Mouse (Mus musculus): ENCODE results near the gene Rps15. TPM values are rescaled to one million over a fixed set of nuclear protein-coding genes. Genes with fewer than 3 reads are reported as not detected.

Gene Rps15
- polyA plus RNA-seq, 1 experiment from 2014 or later, result 798 TPM

Other genes starting within 250 kb of the Rps15 start
- gene Gpx4, start 245.3 kb upstream of the Rps15 start, polyA plus RNA-seq (2014; fragmentation: Nextera tagmentation; extraction: Ambion mirVana), result 543 and 552 TPM in 2 replicates
- gene Sbno2, start 186.9 kb upstream of the Rps15 start, polyA plus RNA-seq (2014; fragmentation: Nextera tagmentation; extraction: Ambion mirVana), result 8.0 and 9.5 TPM in 2 replicates
- gene Stk11, start 176.7 kb upstream of the Rps15 start, polyA plus RNA-seq (2014; fragmentation: Nextera tagmentation; extraction: Ambion mirVana), result 21.3 and 26.8 TPM in 2 replicates
- 364 and 371 TPM in 2 replicates for gene Atp5d, start 153.8 kb upstream of the Rps15 start, polyA plus RNA-seq (2014; fragmentation: Nextera tagmentation; extraction: Ambion mirVana)
- gene Cbarp, start 151.6 kb upstream of the Rps15 start, polyA plus RNA-seq (2014; fragmentation: Nextera tagmentation; extraction: Ambion mirVana), result 15.1 and 16.7 TPM in 2 replicates
- gene Midn, start 144.2 kb upstream of the Rps15 start, polyA plus RNA-seq (2014; fragmentation: Nextera tagmentation; extraction: Ambion mirVana), result 66.7 and 67.1 TPM in 2 replicates
- 83.4 and 90.4 TPM in 2 replicates for gene Cirbp, start 126.5 kb upstream of the Rps15 start, polyA plus RNA-seq (2014; fragmentation: Nextera tagmentation; extraction: Ambion mirVana)
- 7.6 and 9.4 TPM in 2 replicates for gene 1600002K03Rik, start 119.5 kb upstream of the Rps15 start, polyA plus RNA-seq (2014; fragmentation: Nextera tagmentation; extraction: Ambion mirVana)
- 24.8 and 34.2 TPM in 2 replicates for gene Efna2, start 113.0 kb upstream of the Rps15 start, polyA plus RNA-seq (2014; fragmentation: Nextera tagmentation; extraction: Ambion mirVana)
- gene Mum1, start 66.0 kb upstream of the Rps15 start, polyA plus RNA-seq (2014; fragmentation: Nextera tagmentation; extraction: Ambion mirVana), result 49.4 and 57.3 TPM in 2 replicates
- gene Ndufs7, start 43.3 kb upstream of the Rps15 start, polyA plus RNA-seq (2014; fragmentation: Nextera tagmentation; extraction: Ambion mirVana), result 242 and 245 TPM in 2 replicates
- gene Gamt, start 31.4 kb upstream of the Rps15 start, polyA plus RNA-seq (2014; fragmentation: Nextera tagmentation; extraction: Ambion mirVana), result 30.3 and 30.4 TPM in 2 replicates
- 46.8 and 47.3 TPM in 2 replicates for gene Dazap1, start 31.0 kb upstream of the Rps15 start, polyA plus RNA-seq (2014; fragmentation: Nextera tagmentation; extraction: Ambion mirVana)
- 74.4 and 101 TPM in 2 replicates for gene Apc2, start 3.5 kb downstream of the Rps15 start, polyA plus RNA-seq (2014; fragmentation: Nextera tagmentation; extraction: Ambion mirVana)
- 32.9 and 34.9 TPM in 2 replicates for gene 2310011J03Rik, start 28.1 kb downstream of the Rps15 start, polyA plus RNA-seq (2014; fragmentation: Nextera tagmentation; extraction: Ambion mirVana)
- gene Pcsk4, start 37.0 kb downstream of the Rps15 start, polyA plus RNA-seq (2014; fragmentation: Nextera tagmentation; extraction: Ambion mirVana), result 1.1 and 1.8 TPM in 2 replicates
- gene Reep6, start 37.5 kb downstream of the Rps15 start, polyA plus RNA-seq (2014; fragmentation: Nextera tagmentation; extraction: Ambion mirVana), result 3.7 and 3.8 TPM in 2 replicates
- 0.54 and 0.70 TPM in 2 replicates for gene Adamtsl5, start 56.0 kb downstream of the Rps15 start, polyA plus RNA-seq (2014; fragmentation: Nextera tagmentation; extraction: Ambion mirVana)
- gene Plk5, start 64.0 kb downstream of the Rps15 start, polyA plus RNA-seq (2014; fragmentation: Nextera tagmentation; extraction: Ambion mirVana), result 0.11 and 0.14 TPM in 2 replicates
- gene Mex3d, start 95.2 kb downstream of the Rps15 start, polyA plus RNA-seq (2014; fragmentation: Nextera tagmentation; extraction: Ambion mirVana), result 13.4 and 14.7 TPM in 2 replicates
- 227 and 240 TPM in 2 replicates for gene Mbd3, start 107.1 kb downstream of the Rps15 start, polyA plus RNA-seq (2014; fragmentation: Nextera tagmentation; extraction: Ambion mirVana)
- 466 and 480 TPM in 2 replicates for gene Uqcr11, start 114.4 kb downstream of the Rps15 start, polyA plus RNA-seq (2014; fragmentation: Nextera tagmentation; extraction: Ambion mirVana)
- 110 and 130 TPM in 2 replicates for gene Tcf3, start 141.2 kb downstream of the Rps15 start, polyA plus RNA-seq (2014; fragmentation: Nextera tagmentation; extraction: Ambion mirVana)
- 2.1 and 3.5 TPM in 2 replicates for gene Onecut3, start 202.4 kb downstream of the Rps15 start, polyA plus RNA-seq (2014; fragmentation: Nextera tagmentation; extraction: Ambion mirVana)
- gene Atp8b3, start 246.7 kb downstream of the Rps15 start, polyA plus RNA-seq (2014; fragmentation: Nextera tagmentation; extraction: Ambion mirVana), result 0.86 and 0.95 TPM in 2 replicates

All from hindbrain, embryonic 11.5 days (tissue).